Mouse (Mus musculus): ENCODE data around the gene Sprtn. TPM values are rescaled to one million over a fixed set of nuclear protein-coding genes. Genes with fewer than 3 reads are reported as not detected.

Gene Sprtn
- total and polyA plus RNA-seq, 3 experiments = 16.0 to 26.5 (median 23.0) TPM

- TF ChIP-seq CHD2 (IDR thresholded peaks at IDR 0.05; ENCODE audit: low read length) (peak; percentile 33; the same call in 1 of the 2 replicates), NRF1 (IDR thresholded peaks at IDR 0.05; ENCODE audit: low read depth, low read length) (peak; percentile 85), E2F4 (IDR thresholded peaks at IDR 0.05; ENCODE audit: insufficient replicate concordance, low read depth, low read length) (no peak), JUN (IDR thresholded peaks at IDR 0.05; ENCODE audit: insufficient read depth, low read depth, low read length) (no peak), GABPA (IDR thresholded peaks at IDR 0.05; ENCODE audit: insufficient replicate concordance, low read depth, low read length) (no peak), MAFK (IDR thresholded peaks at IDR 0.05; ENCODE audit: insufficient replicate concordance, low read length) (no peak), KAT2A (IDR thresholded peaks at IDR 0.05; ENCODE audit: insufficient replicate concordance, low read length) (no peak), ZNF384 (IDR thresholded peaks at IDR 0.05; ENCODE audit: low read depth, low read length) (no peak), PAX5 (IDR thresholded peaks at IDR 0.05; ENCODE audit: low read length) (no peak), SIN3A (IDR thresholded peaks at IDR 0.05; ENCODE audit: low read length) (no peak), USF1 (IDR thresholded peaks at IDR 0.05; ENCODE audit: low read depth, low read length) (no peak), UBTF (IDR thresholded peaks at IDR 0.05; ENCODE audit: low read depth, low read length) (peak; percentile 96), TBP (conservative IDR thresholded peaks at IDR 0.05; ENCODE audit: low read depth, low read length) (no peak), ETS1 (conservative IDR thresholded peaks at IDR 0.05; ENCODE audit: low read depth, low read length) (no peak), POLR2A (IDR thresholded peaks at IDR 0.05; ENCODE audit: low read depth, low read length) (peak; percentile 89), RCOR1 (conservative IDR thresholded peaks at IDR 0.05; ENCODE audit: low read depth, low read length) (no peak), CTCF (conservative IDR thresholded peaks at IDR 0.05 in 1 of 2, IDR thresholded peaks at IDR 0.05 in 1 of 2; ENCODE audit: low read depth in 2 of 2, low read length in 2 of 2) (no peak), MAX (IDR thresholded peaks at IDR 0.05; ENCODE audit: low read length) (no peak), CHD1 (IDR thresholded peaks at IDR 0.05; ENCODE audit: low read depth, low read length) (no peak; the same call in 1 of the 2 replicates), USF2 (conservative IDR thresholded peaks at IDR 0.05; ENCODE audit: low read depth, low read length) (no peak), POLR2AphosphoS2 (IDR thresholded peaks at IDR 0.05; ENCODE audit: low read depth, low read length) (peak; percentile 33; the same call in 1 of the 2 replicates), TCF12 (IDR thresholded peaks at IDR 0.05; ENCODE audit: low read depth, low read length) (peak; percentile 75), EP300 (IDR thresholded peaks at IDR 0.05; ENCODE audit: low read length) (no peak)
Observed at GRCm38 (mm10) chr8:124949209-124950068, 51.8 kb downstream of the Sprtn start, which contains the start of gene Egln1 (continued).

- Histone ChIP-seq H3K4me1 (ENCODE audit: control insufficient read depth in 1 of 2, insufficient read depth in 2 of 2) (peaks cover 7 to 24% of the 10 kb centered on the region in 2 experiments), H3K9me3 (replicated peaks; ENCODE audit: low read length) (no peaks in the 10 kb centered on the region), H3K9ac (ENCODE audit: insufficient read depth, low read depth) (peak overlapping the region; percentile 98), H3K4me3 (replicated peaks in 1 of 3; ENCODE audit: low read depth in 2 of 3, low read length in 2 of 3, poor library complexity in 1 of 3) (peak overlapping the region; percentile 61 to 91 (median 73)), H3K4me2 (ENCODE audit: insufficient read depth, low read depth, poor library complexity, severe bottlenecking) (peak overlapping the region; percentile 47), H3K79me2 (replicated peaks; ENCODE audit: control insufficient read depth, extremely low read depth, insufficient read depth, poor library complexity, severe bottlenecking) (peaks cover 9% of the 10 kb centered on the region; the same call in 1 of the 2 replicates), H3K27ac (ENCODE audit: insufficient read depth, low read depth) (no peak overlapping the region), H3K36me3 (replicated peaks in 1 of 2; ENCODE audit: control insufficient read depth in 1 of 2, insufficient read depth in 1 of 2, low read length in 1 of 2) (peaks cover 0 to 14% of the 10 kb centered on the region in 2 experiments), H3K27me3 (replicated peaks) (no peaks in the 10 kb centered on the region)
- in situ Hi-C loops (cut with MboI; ENCODE audit: low pct_ligation_motif_present, low pct_unique_long_range_greater_than_20kb, low sequenced_read_pairs) (no loop called here), dilution Hi-C loops (cut with MboI; ENCODE audit: extremely low pct_ligation_motif_present, extremely low pct_unique_long_range_greater_than_20kb, low sequenced_read_pairs) (no loop called here)
- TF ChIP-seq KAT2A (IDR thresholded peaks at IDR 0.05; ENCODE audit: insufficient replicate concordance, low read length) = no peak
- no peak for TF ChIP-seq MAFK (IDR thresholded peaks at IDR 0.05; ENCODE audit: insufficient replicate concordance, low read length)
- DNase-seq (ENCODE audit: extremely low read depth) = no peak
Observed at GRCm38 (mm10) chr8:124950069-124950456, 52.4 kb downstream of the Sprtn start.
